Mouse (Mus musculus): ENCODE data around the gene Zic2.

DNA sequence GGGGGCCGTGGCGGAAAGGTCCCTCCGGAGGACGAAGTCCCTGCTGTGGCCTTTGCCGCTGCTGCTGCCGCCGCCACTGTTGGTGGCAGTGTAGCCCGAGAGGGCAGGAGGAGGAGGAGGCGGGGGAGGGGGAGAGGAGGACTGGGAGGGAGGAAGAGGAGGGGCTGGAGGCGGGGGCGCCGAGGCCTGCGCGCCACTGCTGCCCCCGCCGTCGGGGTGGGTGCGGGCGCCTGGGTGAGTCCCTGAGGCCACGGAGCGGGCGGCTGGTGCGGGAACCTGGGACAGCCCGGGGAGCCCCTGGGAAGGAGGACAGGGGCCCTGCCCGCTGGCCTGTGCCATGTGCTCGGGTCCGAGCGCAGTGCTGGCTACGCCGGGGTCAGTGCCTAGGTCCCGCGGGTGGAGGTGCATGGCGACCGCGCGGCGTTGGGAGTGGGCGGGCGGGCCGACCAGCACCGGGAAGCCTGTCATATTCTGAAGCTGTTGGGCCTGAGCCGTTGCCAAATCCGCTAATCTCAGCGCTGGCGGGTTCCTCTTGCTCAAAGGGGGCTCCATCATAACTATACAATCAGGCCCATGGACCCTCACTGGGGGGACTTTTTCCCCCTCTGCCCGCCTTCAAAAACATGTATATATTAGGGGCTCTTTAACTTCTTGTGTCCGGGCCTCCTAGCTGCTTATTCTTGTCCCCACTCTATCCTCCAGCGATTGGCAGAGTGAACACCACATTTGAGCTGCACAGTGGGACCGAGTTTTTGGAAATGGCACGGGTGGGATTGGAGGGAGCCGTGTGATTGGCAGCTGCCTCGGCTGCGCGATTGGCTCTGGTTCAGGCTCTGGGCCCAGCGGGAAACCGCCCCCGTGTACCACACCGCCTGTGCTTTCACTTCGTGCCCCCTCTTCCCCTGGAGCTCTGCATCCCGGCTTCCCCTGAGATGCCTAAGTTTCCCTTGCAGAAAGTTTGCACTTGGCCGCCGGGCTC lies 10.2 kb upstream of the Zic2 start, which contains the start of gene Zic5:
- no peak for TF ChIP-seq POLR2A (IDR thresholded peaks at IDR 0.05; ENCODE audit: control insufficient read depth, extremely low read depth, insufficient read depth, low read length, poor library complexity)
- TF ChIP-seq CTCF (IDR thresholded peaks at IDR 0.05; ENCODE audit: borderline replicate concordance, control insufficient read depth, extremely low read depth, insufficient read depth, low read length, poor library complexity): no peak
